ENCODE assay signal across 8 mouse cellular contexts in genomic region chr5:76303379-76303744, GRCm38 (mm10). TPM values are rescaled to one million over a fixed set of nuclear protein-coding genes. Genes with fewer than 3 reads are reported as not detected.
DNase-seq lines count a peak whose midpoint lies in the region; ATAC-seq and TF ChIP-seq lines count a peak whose summit lies in the region.

No protein-coding gene starts in this region.

- peak overlapping the region; percentile 93 for H3K4me2 ChIP-seq in hindbrain, embryonic 16.5 days (ENCODE audit: low read length)
- H3K4me2 ChIP-seq in myocyte (ENCODE audit: low read depth), result peak overlapping the region; percentile 90

- H3K27ac ChIP-seq in layer of hippocampus, adult 2 months, result peak overlapping the region; percentile 97
- peak overlapping the region; percentile 83 for H3K27ac ChIP-seq in bone marrow macrophage, adult 2 months (ENCODE audit: insufficient read depth, low read depth, low read length)
- peak overlapping the region; percentile 98 for H3K27ac ChIP-seq in hindbrain, embryonic 16.5 days (ENCODE audit: low read depth, low read length)

- peak overlapping the region; percentile 79 for H3K4me3 ChIP-seq in layer of hippocampus, adult 2 months
- peak overlapping the region; percentile 74 for H3K4me3 ChIP-seq in bone marrow macrophage, adult 2 months (ENCODE audit: insufficient read depth, low read length)
- peak overlapping the region; percentile 71 for H3K4me3 ChIP-seq in hindbrain, embryonic 16.5 days (ENCODE audit: low read length)
- peak overlapping the region; percentile 65 for H3K4me3 ChIP-seq in myocyte

- H3K4me1 ChIP-seq in bone marrow macrophage, adult 2 months (ENCODE audit: control insufficient read depth, insufficient read depth, low read length), result 0 out of 2 replicates have a peak, but pooled peaks cover 2% of the 10 kb centered on the region
- peaks cover 22% of the 10 kb centered on the region for H3K4me1 ChIP-seq in hindbrain, embryonic 16.5 days (ENCODE audit: control insufficient read depth, insufficient read depth, low read depth, low read length)

- H3K27me3 ChIP-seq in hindbrain, embryonic 16.5 days (replicated peaks; ENCODE audit: control insufficient read depth, insufficient read depth, low read length), result no peaks in the 10 kb centered on the region
- no peaks in the 10 kb centered on the region for H3K27me3 ChIP-seq in myocyte (ENCODE audit: control insufficient read depth, insufficient read depth, insufficient read length)

- no peaks in the 10 kb centered on the region for H3K9me3 ChIP-seq in hindbrain, embryonic 16.5 days (ENCODE audit: control insufficient read depth, low read length)

- DNase-seq in layer of hippocampus, adult 2 months (ENCODE audit: low spot score in 2 of 2), result no peak
- DNase-seq in layer of hippocampus, adult 18-20 months (ENCODE audit: low spot score in 2 of 2), result no peak
- no peak for DNase-seq in ovary, adult 18-20 months (ENCODE audit: low spot score)
- no peak for DNase-seq in adrenal gland, postnatal 14 days

- H3K36me3 ChIP-seq in hindbrain, embryonic 16.5 days (ENCODE audit: control insufficient read depth, insufficient read depth, low read length), result no peaks in the 10 kb centered on the region
- H3K36me3 ChIP-seq in myocyte (ENCODE audit: control insufficient read depth, insufficient read depth), result no peaks in the 10 kb centered on the region

- H3K9ac ChIP-seq in hindbrain, embryonic 16.5 days (ENCODE audit: low read depth, low read length), result peak overlapping the region; percentile 97

- peak overlapping the region; percentile 98 for H3ac ChIP-seq in myocyte (ENCODE audit: control insufficient read depth, insufficient read length)

- no peak for TF ChIP-seq POLR2A in bone marrow macrophage, adult 2 months (IDR thresholded peaks at IDR 0.05; ENCODE audit: borderline replicate concordance, low read depth, low read length)
- TF ChIP-seq POLR2A in myocyte (IDR thresholded peaks at IDR 0.05; ENCODE audit: insufficient read length, low read depth), result no peak

- TF ChIP-seq CTCF in layer of hippocampus, adult 2 months (conservative IDR thresholded peaks at IDR 0.05), result no peak
- no peak for TF ChIP-seq CTCF in bone marrow macrophage, adult 2 months (IDR thresholded peaks at IDR 0.05; ENCODE audit: low read depth, low read length)

- ATAC-seq in hindbrain, embryonic 16.5 days, result no peak
- no peak; the same call in 1 of the 2 replicates for ATAC-seq in monocyte, adult 5-6 weeks (replicated peaks; ENCODE audit: insufficient number of reproducible peaks, low FRiP score, low TSS enrichment, poor library complexity, severe bottlenecking)

- H3K79me2 ChIP-seq in myocyte (ENCODE audit: control insufficient read depth, insufficient read depth), result peaks cover 52% of the 10 kb centered on the region

- WGBS in hindbrain, embryonic 16.5 days, result 3% methylated on average over 11 of the region's 11 CpGs

TF ChIP-seq in myocyte, 11 proteins besides CTCF, POLR2A, EP300 and RAD21:
- TF ChIP-seq MAX (IDR thresholded peaks at IDR 0.05; ENCODE audit: low read depth) (no peak), TCF12 (IDR thresholded peaks at IDR 0.05; ENCODE audit: insufficient read depth, poor library complexity, severe bottlenecking) (no peak), USF1 (IDR thresholded peaks at IDR 0.05; ENCODE audit: low read depth) (no peak), TCF3 (IDR thresholded peaks at IDR 0.05; ENCODE audit: insufficient read length, low read depth) (no peak), MYOD1 (IDR thresholded peaks at IDR 0.05; ENCODE audit: control insufficient read depth in 1 of 3, insufficient read length in 2 of 3, low read depth in 2 of 3) (no peak)

RNA-seq across cellular contexts. Expression of gene Clock, which starts 1.2 kb away (rescaled TPM):
- 10 to 100 TPM; 49.5 to 51.9 TPM for total RNA-seq in layer of hippocampus, adult 2 months (2021)
- 10 to 100 TPM; 49.6 to 50.3 TPM for total RNA-seq in layer of hippocampus, adult 18-20 months (2021)
- polyA plus RNA-seq in bone marrow macrophage, adult 2 months (2012; ENCODE audit: insufficient read depth, insufficient read length, missing spikeins), result 15.4 and 16.0 TPM in 2 replicates
- 13.1 TPM in 2 replicates for polyA plus RNA-seq in hindbrain, embryonic 16.5 days (2015; fragmentation: Nextera tagmentation; extraction: Ambion mirVana)
- 5.3 TPM for polyA plus RNA-seq in myocyte (2012; fragmentation: generic; extraction: Trizol)
- total RNA-seq in monocyte, adult 5-6 weeks (2017), result 31.7 to 36.2 TPM (median 33.7 TPM) in 3 replicates
- total RNA-seq in adrenal gland, postnatal 14 days (2021), result 45.9 and 46.9 TPM in 2 replicates

RNA-seq across cellular contexts. Expression of gene Pdcl2, which starts 27.6 kb away (rescaled TPM):
- not detected for total RNA-seq in layer of hippocampus, adult 2 months (2021)
- not detected for total RNA-seq in layer of hippocampus, adult 18-20 months (2021)
- not detected in 2 replicates for polyA plus RNA-seq in bone marrow macrophage, adult 2 months (2012; ENCODE audit: insufficient read depth, insufficient read length, missing spikeins)
- polyA plus RNA-seq in hindbrain, embryonic 16.5 days (2015; fragmentation: Nextera tagmentation; extraction: Ambion mirVana), result not detected in 2 replicates
- not detected for polyA plus RNA-seq in myocyte (2012; fragmentation: generic; extraction: Trizol)
- 0.49 to 1.3 TPM in 2 of 3 replicates, not detected in the other for total RNA-seq in monocyte, adult 5-6 weeks (2017)
- not detected in 2 replicates for total RNA-seq in adrenal gland, postnatal 14 days (2021)
